Mouse (Mus musculus) embryonic facial prominence, embryonic 13.5 days (tissue): ENCODE results near the gene Rdx. TPM values are rescaled to one million over a fixed set of nuclear protein-coding genes. Genes with fewer than 3 reads are reported as not detected.

Source experiments
- ATAC-seq: fragments of 200-750 bp; cut with Nextera tagmentation; 2 replicates; pipeline ENCODE4 v1.8.0; 2017; ENCODE audit warnings: low read depth; ENCODE audit not compliant: insufficient number of reproducible peaks, insufficient read depth, low FRiP score, low TSS enrichment
- H3K27ac ChIP-seq: fragments of 300-500 bp; sonication (generic); 2 replicates; pipeline ENCODE4 v1.5.1; 2015; ENCODE audit warnings: moderate library complexity, mild to moderate bottlenecking, inconsistent platforms
- H3K27me3 ChIP-seq: fragments of 300-500 bp; sonication (generic); 2 replicates; pipeline ENCODE4 v1.6.1; 2015; ENCODE audit warnings: mild to moderate bottlenecking, inconsistent platforms
- H3K36me3 ChIP-seq: fragments of 300-500 bp; sonication (generic); 2 replicates; pipeline ENCODE4 v1.6.1; 2015; ENCODE audit warnings: mild to moderate bottlenecking, inconsistent platforms
- H3K4me1 ChIP-seq: fragments of 300-500 bp; sonication (generic); 2 replicates; pipeline ENCODE4 v1.6.1; 2015; ENCODE audit warnings: inconsistent platforms
- H3K4me2 ChIP-seq: fragments of 300-500 bp; sonication (generic); 2 replicates; pipeline ENCODE4 v1.6.1; 2015; ENCODE audit warnings: moderate library complexity, mild to moderate bottlenecking, inconsistent platforms
- H3K4me3 ChIP-seq: fragments of 300-500 bp; sonication (generic); 2 replicates; pipeline ENCODE4 v1.5.1; 2015; ENCODE audit warnings: mild to moderate bottlenecking, inconsistent platforms
- H3K9ac ChIP-seq: fragments of 300-500 bp; sonication (generic); 2 replicates; pipeline ENCODE4 v1.6.1; 2015; ENCODE audit warnings: mild to moderate bottlenecking, inconsistent platforms
- H3K9me3 ChIP-seq: fragments of 300-500 bp; sonication (generic); 2 replicates; pipeline ENCODE4 v1.6.1; 2016; ENCODE audit warnings: inconsistent platforms
- WGBS: fragments of 180-500 bp; shearing (Covaris S2); methylation state at CpG from one replicate; pipeline ENCODE4 v1.1.7; 2015; ENCODE audit warnings: mixed read lengths; 5-methylcytosine and 5-hydroxymethylcytosine counted together
- polyA plus RNA-seq: library from polyadenylated mRNA; unstranded; fragments of >200 nt; fragmentation: Nextera tagmentation; extraction: Ambion mirVana; gene quantifications from 2 replicates; pipeline ENCODE4 v1.2.1, GENCODE M21; 2015

The Rdx gene
- polyA plus RNA-seq, 1 experiment from 2014 or later: 144 TPM

GRCm38 (mm10) chr9:52028521-52029405, 18.2 kb upstream of the Rdx start:
- no peak overlapping the region for H3K27ac ChIP-seq
- no peaks in the 10 kb centered on the region for H3K27me3 ChIP-seq
- H3K36me3 ChIP-seq: no peaks in the 10 kb centered on the region
- no peak overlapping the region for H3K4me3 ChIP-seq
- no peaks in the 10 kb centered on the region for H3K4me1 ChIP-seq
- no peaks in the 10 kb centered on the region for H3K9me3 ChIP-seq
- WGBS: 69% methylated on average over 9 of the region's 9 CpGs
- ATAC-seq: no peak
- H3K9ac ChIP-seq: no peak overlapping the region
- no peak overlapping the region for H3K4me2 ChIP-seq

DNA sequence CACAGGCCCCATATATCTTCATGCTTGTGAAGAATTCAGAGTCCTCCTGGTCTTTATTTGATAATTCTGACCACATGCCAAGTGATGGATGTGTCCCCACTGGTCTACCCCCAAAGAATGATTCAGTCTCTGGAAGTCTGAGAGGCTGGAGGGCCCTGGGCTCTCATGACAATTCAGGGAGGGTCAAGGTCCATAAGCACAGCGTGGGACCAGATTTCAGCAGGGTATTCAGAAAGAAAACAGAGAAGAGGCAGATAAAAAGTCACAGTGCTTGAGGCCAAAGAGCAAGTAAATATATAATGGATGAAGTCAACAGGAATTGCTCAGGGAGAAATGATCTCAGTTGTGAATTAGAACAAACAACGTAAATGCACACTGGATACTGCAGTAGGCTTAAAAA, 15.5 kb upstream of the Rdx start:
- no peaks in the 10 kb centered on the region for H3K9me3 ChIP-seq
- H3K4me1 ChIP-seq: no peaks in the 10 kb centered on the region
- H3K27ac ChIP-seq: no peak overlapping the region
- no peak overlapping the region for H3K4me2 ChIP-seq
- no peaks in the 10 kb centered on the region for H3K27me3 ChIP-seq
- WGBS: 77% methylated on average over 2 of the region's 2 CpGs
- no peak overlapping the region for H3K9ac ChIP-seq
- H3K4me3 ChIP-seq: no peak overlapping the region
- no peaks in the 10 kb centered on the region for H3K36me3 ChIP-seq
- ATAC-seq: no peak

DNA sequence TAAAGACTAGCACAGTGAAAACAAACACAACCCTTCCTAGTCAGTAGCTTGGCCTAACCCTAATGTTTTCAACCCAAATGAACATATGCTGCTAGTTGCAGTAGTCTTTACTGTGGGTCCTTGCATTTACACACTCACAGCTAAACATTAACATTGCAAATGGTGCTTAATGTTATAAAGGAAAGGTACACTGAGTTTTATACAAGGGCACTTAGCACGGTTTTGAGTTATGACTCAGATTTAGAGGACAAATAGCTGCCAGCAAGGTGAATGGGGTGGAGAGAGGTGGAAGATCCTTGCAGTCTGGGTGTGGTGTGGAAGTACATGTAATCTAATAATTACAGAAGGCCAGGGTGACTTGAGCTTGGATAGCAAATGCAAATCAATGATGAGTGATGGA, 9.5 kb upstream of the Rdx start:
- no peaks in the 10 kb centered on the region for H3K9me3 ChIP-seq
- no peaks in the 10 kb centered on the region for H3K4me1 ChIP-seq
- H3K4me2 ChIP-seq: no peak overlapping the region
- H3K27ac ChIP-seq: no peak overlapping the region
- ATAC-seq: no peak
- no peaks in the 10 kb centered on the region for H3K27me3 ChIP-seq
- H3K9ac ChIP-seq: no peak overlapping the region
- H3K4me3 ChIP-seq: no peak overlapping the region
- 85% methylated on average over 1 of the region's 1 CpGs for WGBS
- no peaks in the 10 kb centered on the region for H3K36me3 ChIP-seq

DNA sequence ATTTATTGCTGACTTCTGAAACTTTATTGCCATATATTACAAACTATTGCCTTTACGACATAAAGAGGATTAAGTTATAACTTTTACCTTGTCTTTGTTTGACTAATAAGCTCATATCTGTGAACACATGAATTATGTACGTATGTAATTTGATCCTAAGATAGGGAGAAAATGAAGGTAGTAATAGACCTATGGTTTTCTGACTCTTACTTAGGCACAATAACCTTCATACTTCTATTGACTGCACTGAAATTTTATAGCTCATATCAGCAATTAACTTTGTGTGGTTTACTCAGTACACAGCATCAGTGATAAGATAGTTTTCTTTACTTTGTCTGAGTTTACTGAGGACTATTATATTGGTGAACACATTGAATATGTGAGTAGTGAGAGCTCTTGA, 5.3 kb upstream of the Rdx start:
- 83% methylated on average over 2 of the region's 2 CpGs for WGBS
- Histone ChIP-seq H3K4me2 (no peak overlapping the region), H3K9ac (no peak overlapping the region), H3K4me3 (no peak overlapping the region), H3K27ac (no peak overlapping the region), H3K4me1 (peaks cover 3% of the 10 kb centered on the region; the same call in 1 of the 2 replicates), H3K27me3 (no peaks in the 10 kb centered on the region), H3K36me3 (no peaks in the 10 kb centered on the region), H3K9me3 (no peaks in the 10 kb centered on the region)
- ATAC-seq: no peak

DNA sequence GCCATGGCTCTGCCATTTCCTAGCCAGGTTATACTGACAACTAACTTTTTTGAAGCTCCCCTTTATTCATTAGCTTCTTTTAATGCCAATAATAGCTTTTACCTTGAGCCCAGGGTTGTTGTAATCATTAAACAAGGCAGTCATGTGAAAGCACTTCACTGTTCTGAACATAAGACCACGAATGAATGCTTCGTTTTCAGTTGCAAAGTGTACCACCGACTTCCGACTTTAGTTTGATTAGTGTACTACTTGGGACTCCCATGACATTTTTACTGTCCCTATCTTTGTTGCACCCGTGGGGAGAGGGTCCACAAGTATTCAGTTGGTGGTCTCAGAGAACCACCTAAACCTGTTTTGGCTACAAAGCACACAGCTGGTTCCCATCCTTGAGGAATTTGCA, 287 bp upstream of the Rdx start:
- no peak for ATAC-seq
- Histone ChIP-seq H3K9me3 (no peaks in the 10 kb centered on the region), H3K36me3 (no peaks in the 10 kb centered on the region), H3K4me1 (peaks cover 29% of the 10 kb centered on the region), H3K4me3 (peak overlapping the region; percentile 94), H3K27ac (peak overlapping the region; percentile 100; the same call in 1 of the 2 replicates), H3K27me3 (no peaks in the 10 kb centered on the region), H3K4me2 (peak overlapping the region; percentile 66), H3K9ac (peak overlapping the region; percentile 99)
- WGBS: 25% methylated on average over 5 of the region's 5 CpGs

DNA sequence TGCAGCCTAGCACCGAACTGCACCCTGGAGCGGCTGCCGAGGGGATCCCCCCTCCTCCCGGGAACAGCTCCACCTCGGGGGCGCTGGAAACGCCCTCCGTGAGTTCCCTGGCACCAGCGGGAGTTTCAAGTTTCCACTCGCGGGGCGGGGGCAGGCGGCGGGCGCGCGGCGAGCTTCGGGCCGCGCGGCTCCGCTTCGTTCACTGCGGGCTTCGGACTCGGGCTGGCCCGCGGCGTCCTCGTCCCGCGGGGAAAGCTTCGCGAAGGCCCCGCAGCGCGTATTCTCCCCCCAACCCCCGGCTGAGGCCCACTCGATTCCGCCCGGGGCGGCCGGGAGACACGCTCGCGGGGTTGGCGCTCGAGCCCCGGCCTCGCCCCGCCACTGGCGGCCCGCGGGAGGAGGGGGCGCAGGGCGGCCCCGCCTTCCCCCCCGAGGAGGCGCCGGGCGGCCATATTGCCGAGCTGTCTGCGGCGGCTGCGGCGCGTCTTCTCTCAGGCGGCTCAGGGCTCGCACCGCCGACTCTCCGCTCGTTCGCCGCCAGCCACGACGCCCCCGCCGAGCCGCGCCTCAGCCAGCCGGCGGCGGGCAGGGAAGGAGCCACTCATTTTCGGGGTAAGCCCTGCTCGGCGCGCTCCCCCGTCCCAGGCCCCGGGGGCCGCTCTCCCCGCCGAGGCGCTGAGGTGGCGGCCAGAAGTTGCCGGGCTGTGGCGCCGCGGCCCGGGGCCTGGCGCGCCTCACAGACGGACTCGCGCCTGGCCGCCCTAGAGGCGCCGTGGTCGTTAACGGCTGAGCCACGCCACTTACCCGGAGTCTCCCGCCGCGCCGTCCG, 1.1 kb downstream of the Rdx start:
- H3K4me3 ChIP-seq: peak overlapping the region; percentile 94
- H3K4me2 ChIP-seq: peak overlapping the region; percentile 66
- H3K27me3 ChIP-seq: no peaks in the 10 kb centered on the region
- no peaks in the 10 kb centered on the region for H3K36me3 ChIP-seq
- no peaks in the 10 kb centered on the region for H3K9me3 ChIP-seq
- peak; percentile 91 for ATAC-seq
- peak overlapping the region; percentile 100 for H3K27ac ChIP-seq
- H3K9ac ChIP-seq: peak overlapping the region; percentile 99
- H3K4me1 ChIP-seq: peaks cover 35% of the 10 kb centered on the region
- WGBS: under 1% methylated on average over 103 of the region's 118 CpGs

DNA sequence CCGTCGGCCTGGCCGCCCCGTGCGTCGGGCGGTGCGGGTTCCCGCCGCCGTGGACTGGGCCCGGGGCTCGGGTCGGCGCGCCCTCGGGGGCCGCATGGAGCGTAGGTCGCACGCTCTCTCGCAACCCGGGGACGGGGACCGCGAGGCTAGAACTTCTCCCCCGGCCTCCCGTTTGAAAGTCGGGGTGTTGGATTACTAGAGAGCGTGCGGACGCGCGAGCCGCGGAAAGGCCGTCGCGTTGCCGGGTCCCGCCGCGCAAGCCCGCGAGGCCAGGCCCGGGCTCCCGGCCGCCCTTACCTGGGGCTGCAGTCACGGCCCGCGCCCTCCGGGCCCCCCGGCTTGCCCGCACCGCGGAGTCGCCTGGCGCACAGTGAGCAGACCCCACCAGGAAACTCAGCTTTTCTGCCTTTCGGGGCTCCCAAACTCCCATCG, 1.7 kb downstream of the Rdx start:
- WGBS: under 1% methylated on average over 49 of the region's 60 CpGs
- Histone ChIP-seq H3K4me3 (peak overlapping the region; percentile 94), H3K27ac (peak overlapping the region; percentile 100), H3K4me2 (peak overlapping the region; percentile 66), H3K9ac (peak overlapping the region; percentile 99), H3K27me3 (no peaks in the 10 kb centered on the region), H3K4me1 (peaks cover 35% of the 10 kb centered on the region), H3K9me3 (no peaks in the 10 kb centered on the region), H3K36me3 (no peaks in the 10 kb centered on the region)
- ATAC-seq: peak; percentile 54

DNA sequence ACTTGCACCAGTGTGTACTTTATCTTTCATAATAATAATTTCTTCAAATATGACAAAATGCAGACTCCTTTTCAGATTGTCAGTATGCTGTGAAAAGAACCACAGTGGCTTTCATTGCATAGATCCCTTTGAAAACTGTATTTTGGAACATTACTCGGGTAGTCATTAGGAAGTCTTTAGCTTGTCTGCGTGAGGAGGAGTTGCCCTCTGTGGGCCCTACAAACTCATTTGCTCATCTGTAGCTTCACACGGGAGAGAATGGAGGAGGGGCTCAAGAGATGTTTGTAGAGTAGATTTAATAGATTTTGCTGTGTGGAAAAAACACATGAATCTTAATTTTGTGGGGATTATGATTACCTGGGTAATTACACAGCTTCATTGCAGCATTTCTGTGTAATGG, 2.6 kb downstream of the Rdx start:
- peak overlapping the region; percentile 94 for H3K4me3 ChIP-seq
- H3K4me2 ChIP-seq: peak overlapping the region; percentile 66
- under 1% methylated on average over 3 of the region's 3 CpGs for WGBS
- ATAC-seq: no peak
- peak overlapping the region; percentile 99 for H3K9ac ChIP-seq
- no peak overlapping the region for H3K27ac ChIP-seq
- H3K9me3 ChIP-seq: no peaks in the 10 kb centered on the region
- H3K27me3 ChIP-seq: no peaks in the 10 kb centered on the region
- peaks cover 35% of the 10 kb centered on the region for H3K4me1 ChIP-seq
- no peaks in the 10 kb centered on the region for H3K36me3 ChIP-seq

- WGBS: 36% methylated on average over 2 of the region's 2 CpGs
- no peak overlapping the region for H3K9ac ChIP-seq
Measured at GRCm38 (mm10) chr9:52050361-52050760, 3.4 kb downstream of the Rdx start.

GRCm38 (mm10) chr9:52052221-52052620, 5.2 kb downstream of the Rdx start:
- H3K4me2 ChIP-seq: no peak overlapping the region
- no peaks in the 10 kb centered on the region for H3K27me3 ChIP-seq
- H3K4me3 ChIP-seq: no peak overlapping the region
- 76% methylated on average over 1 of the region's 1 CpGs for WGBS
- H3K4me1 ChIP-seq: peaks cover 29% of the 10 kb centered on the region
- H3K36me3 ChIP-seq: no peaks in the 10 kb centered on the region
- H3K9me3 ChIP-seq: no peaks in the 10 kb centered on the region
- ATAC-seq: no peak
- H3K9ac ChIP-seq: no peak overlapping the region
- no peak overlapping the region for H3K27ac ChIP-seq

More at GRCm38 (mm10) chr9:52050361-52050760, 3.4 kb downstream of the Rdx start:
- no peak overlapping the region for H3K27ac ChIP-seq
- H3K4me1 ChIP-seq: peaks cover 35% of the 10 kb centered on the region
- peak overlapping the region; percentile 66 for H3K4me2 ChIP-seq
- no peaks in the 10 kb centered on the region for H3K9me3 ChIP-seq
- H3K36me3 ChIP-seq: no peaks in the 10 kb centered on the region
- peak overlapping the region; percentile 94 for H3K4me3 ChIP-seq
- H3K27me3 ChIP-seq: no peaks in the 10 kb centered on the region
- ATAC-seq: no peak

DNA sequence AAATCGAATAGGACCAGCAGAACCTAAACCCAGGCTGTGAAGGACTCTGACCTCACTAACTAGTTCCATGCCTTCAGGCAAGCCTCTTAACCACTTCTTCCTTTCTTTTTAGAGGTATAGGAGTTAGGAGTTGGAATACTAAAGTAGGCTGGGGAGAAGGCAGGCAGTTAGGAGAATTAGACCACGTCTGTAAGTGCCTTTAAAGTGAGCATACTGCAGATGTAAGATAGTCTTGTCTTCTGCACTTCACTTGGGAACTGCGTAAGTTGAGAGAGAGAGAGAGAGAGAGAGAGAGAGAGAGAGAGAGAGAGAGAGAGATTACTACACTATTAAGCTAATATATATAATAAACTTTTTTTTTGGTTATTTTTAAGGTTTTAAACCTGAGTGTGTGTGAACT, 8.3 kb downstream of the Rdx start:
- no peak overlapping the region for H3K9ac ChIP-seq
- H3K9me3 ChIP-seq: no peaks in the 10 kb centered on the region
- no peaks in the 10 kb centered on the region for H3K27me3 ChIP-seq
- no peak overlapping the region for H3K27ac ChIP-seq
- 55% methylated on average over 3 of the region's 3 CpGs for WGBS
- peaks cover 28% of the 10 kb centered on the region for H3K4me1 ChIP-seq
- no peak for ATAC-seq
- H3K36me3 ChIP-seq: no peaks in the 10 kb centered on the region
- H3K4me2 ChIP-seq: no peak overlapping the region
- H3K4me3 ChIP-seq: no peak overlapping the region
